Mouse (Mus musculus) stomach, postnatal 0 days (tissue): ENCODE results near the gene Msi2.

ENCODE experiments used
- CTCF ChIP-seq: IDR thresholded peaks from 2 replicates; pipeline ENCODE4 v1.5.1; 2016; ENCODE audit warnings: antibody characterized with exemption, low read depth, mild to moderate bottlenecking, moderate library complexity
- EP300 ChIP-seq: optimal IDR thresholded peaks from 2 replicates; pipeline ENCODE3; 2016; ENCODE audit warnings: antibody characterized with exemption

- TF ChIP-seq CTCF (no peak), EP300 (no peak)
These were observed 224.3 kb downstream of the Msi2 start for GRCm38 (mm10) chr11:88493795-88494559.
